Mouse (Mus musculus) gastrocnemius, postnatal 10 days (tissue): ENCODE measurements around the gene Tjp1. TPM values are rescaled to one million over a fixed set of nuclear protein-coding genes. Genes with fewer than 3 reads are reported as not detected.
A peak's percentile ranks its signal among the peaks of the same experiment; 100 is the strongest.

Experiments
- DNase-seq: peaks from one replicate; pipeline ENCODE4 v3.0.0; 2021; ENCODE audit warnings: mixed read lengths
- long read RNA-seq, 2 experiments: library from polyadenylated mRNA; stranded (forward); transcript quantifications; one replicate each; pipeline ENCODE4 v2.0.0; 2021
- total RNA-seq, 2 experiments: library from RNA; stranded (reverse); gene quantifications; 2 replicates each; pipeline ENCODE4 v1.2.3; 2021

Tjp1 gene
- total RNA-seq, result 10 to 100 TPM; 48.3 to 56.3 TPM
- long read RNA-seq, experiment 1, full-length matches to known transcripts, result 1 of 4 reads
- long read RNA-seq, experiment 1, partial matches to known transcripts, result 2 of 4 reads
- long read RNA-seq, experiment 1, other reads (novel, unspliced or antisense), result 1 of 4 reads
- long read RNA-seq, experiment 2, full-length matches to known transcripts, result 1 of 2 reads
- long read RNA-seq, experiment 2, partial matches to known transcripts, result 0 of 2 reads
- long read RNA-seq, experiment 2, other reads (novel, unspliced or antisense), result 1 of 2 reads

DNA sequence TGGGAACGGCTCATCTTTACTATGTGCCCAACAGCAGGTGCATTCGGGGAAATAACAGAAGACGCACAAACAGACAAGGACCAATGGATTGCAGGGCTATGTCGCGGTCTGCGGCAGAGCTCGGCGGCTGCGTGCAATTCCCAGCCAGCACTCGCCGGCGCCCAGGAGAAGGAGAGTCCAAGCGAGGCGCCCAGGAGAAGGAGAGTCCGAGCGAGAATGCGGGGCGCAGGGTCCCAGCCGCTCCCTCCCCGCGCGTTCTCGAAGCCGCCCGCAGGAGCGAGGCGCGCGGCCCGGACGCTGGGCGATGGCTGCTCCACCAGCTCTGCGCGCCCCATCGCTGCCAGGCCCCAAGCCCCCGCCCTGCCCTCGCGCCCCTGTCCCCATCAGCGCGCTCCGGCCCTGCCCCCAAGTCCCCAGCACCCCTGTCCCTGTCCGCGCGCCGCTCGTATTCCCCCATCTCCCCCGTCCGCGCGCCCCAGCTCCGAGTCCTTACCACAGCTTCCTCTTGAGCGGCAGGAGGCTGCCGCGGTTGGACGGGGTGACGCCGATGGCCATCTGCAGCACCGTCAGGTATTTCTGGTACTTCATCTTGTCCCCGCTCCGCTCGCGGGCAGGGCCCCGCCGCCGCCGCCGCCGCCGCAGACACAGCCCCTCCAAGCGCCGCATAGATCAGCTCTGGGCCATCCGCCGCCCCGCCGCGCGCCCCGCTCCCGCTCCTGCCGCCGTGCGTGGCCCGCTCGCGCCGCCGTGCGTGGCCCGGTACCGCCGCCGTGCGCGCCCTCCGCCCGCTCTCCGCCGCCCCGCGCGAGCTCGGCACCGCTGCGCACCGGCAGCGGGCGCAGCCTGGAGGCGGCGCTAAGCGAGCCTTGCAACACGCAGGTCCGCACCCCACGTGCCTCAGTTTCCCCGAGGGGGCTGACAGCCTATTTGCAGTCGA, at the start of gene Tjp1:
Tjp1 (minus strand) TSS at position 711 of the 937 bp plus-strand sequence.
- no peak for DNase-seq

DNA sequence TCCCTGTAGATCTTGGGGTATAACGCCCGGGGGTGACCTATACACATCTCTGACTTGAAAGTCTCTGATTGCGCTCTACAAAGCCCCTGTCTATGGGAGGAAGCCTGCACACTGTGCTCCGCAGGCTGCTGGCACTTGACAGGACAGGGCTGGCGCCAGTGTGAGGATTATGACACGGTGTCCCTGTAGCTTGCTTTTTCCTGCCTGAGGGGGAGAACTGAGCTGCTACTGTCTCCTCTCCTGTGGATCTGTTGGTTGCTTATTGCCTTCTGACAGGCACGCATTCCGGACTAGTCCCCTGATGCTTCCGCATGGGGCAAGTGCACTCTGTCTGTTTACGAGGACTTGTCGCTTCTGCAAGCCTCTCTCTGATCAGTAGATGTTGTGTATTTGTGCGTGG, 49.5 kb upstream of the Tjp1 start:
- no peak for DNase-seq

DNA sequence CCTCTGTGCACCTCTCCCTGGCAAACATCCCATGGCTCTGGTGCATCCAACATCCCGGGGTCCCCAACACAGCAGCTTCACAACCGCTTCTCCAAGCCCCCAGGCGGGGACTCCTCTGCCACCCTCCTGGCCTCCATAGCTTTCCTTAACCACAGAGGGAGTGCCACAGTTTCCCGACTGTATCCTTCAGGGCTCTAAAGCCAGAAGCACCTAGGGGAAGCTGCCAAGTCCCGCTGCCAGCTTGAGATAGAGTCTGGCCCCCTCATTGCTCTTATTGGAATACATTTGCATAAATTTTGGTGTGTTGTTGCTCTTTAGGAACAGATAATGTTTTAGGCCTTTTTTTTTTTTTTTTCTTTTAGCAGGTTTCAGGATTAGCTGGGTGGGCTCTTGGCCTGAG, 45.1 kb upstream of the Tjp1 start:
- no peak for DNase-seq

DNA sequence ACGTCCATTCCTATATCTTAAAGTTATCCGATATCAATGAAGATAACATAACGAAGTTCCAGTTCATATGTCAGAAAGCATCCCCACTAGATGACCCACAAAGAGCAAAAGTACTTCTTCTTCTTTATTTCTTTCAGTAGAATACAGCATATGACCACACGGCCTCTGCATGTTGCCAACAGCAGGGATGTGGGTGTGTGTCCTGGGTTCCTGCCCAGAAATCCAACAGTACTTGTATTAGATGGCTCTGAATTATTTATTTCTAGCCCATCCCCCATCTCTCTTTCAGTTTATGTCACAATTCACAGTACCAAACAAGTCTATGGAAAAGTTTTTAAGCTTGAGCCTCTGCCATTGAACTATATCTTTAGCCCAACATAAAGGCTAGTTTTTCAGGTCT, 43.1 kb upstream of the Tjp1 start:
- no peak for DNase-seq

DNA sequence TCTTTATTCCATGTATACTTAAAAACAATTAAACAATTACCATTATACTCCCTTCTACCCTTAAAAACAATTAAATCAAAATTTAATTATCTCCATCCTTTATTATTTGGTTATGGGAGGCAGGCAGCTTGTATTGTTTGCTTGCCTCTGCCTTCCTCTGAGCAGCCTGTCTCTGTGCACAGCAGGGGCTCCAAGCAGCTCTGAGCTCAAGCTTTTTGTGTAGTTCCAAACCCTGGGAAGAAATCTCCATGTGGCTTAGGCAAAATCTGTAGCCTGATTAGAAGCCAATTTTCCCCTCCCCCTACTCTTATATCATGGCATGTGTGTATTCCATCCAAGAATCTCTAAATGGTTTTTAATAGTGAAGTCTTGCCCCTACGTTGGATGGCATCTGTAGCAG, 28.4 kb upstream of the Tjp1 start:
- DNase-seq, result no peak

DNA sequence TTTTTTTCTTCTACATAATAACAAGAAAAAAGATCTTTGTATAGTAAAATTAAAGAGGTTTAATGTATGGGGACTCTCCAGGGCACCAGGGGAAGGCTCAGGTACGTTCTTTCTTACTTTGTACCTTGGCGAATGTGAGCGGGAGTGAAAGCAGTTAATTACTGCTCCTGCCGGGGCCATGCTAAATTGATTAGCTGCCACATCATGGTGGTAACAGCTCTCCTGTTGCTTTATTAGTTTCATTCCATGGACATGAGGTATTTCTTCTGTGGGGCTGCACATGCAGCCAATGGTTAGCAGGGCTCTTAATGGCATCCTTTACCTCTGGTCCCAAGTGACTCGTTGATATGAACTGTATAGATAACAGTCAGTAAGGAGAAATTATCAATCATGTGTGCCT, 18.2 kb upstream of the Tjp1 start:
- no peak for DNase-seq

DNA sequence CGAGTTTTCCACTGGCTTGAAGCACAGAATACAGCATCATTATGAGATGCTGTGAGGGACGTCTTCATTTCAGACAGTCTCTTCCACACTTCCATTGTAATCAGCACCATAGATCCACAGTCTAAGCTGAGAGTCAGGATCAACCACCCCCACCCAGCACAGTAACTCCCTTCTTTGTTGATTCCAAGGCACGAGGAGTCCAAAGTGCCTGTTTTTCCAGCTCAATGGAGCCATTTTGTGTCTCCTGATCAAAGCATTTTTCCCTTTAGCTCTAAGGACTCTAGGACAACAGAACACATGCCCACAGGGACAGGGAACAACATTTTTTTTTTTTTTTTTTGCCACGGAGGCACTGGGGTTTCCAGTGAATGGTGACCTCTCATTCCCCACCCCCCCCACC, 5.1 kb upstream of the Tjp1 start:
- no peak for DNase-seq

DNA sequence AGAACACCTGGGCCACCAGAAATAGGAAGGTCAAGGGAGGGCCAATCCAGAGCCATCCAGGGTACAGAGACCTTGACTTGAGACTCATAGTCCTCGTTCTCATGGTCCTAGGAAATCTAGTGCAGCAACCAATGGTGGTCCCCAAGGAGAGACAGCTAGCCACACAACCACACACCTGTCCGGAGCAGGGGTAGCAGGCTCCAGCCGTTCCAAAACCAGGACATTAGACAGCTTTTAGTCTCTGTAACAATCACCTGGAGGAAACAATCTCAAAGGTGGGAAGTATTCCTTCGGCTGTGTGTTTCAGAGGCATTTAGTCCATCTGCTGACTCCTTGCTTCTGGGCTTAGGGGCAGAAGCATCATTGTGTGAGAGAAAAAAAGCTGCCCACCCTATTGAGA, 4.5 kb downstream of the Tjp1 start:
- DNase-seq, result no peak

DNA sequence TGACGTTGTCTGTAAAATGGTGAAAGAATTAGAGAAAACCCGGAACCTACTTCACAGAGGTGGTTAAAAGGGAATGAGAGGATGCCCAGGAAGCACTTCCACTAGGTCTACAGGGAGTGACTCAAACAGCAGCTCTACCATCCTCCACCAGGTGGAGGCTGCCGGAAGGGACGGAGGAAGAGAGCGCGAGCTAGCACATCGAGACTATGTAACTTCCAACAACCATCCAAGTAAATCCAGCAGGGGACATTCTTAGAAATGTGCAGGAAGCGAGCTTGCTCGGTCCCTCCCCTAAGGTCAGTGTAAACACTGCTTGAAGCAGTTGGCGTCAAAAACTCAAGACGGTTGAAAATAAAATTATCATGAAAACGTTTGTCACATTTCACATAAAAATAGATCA, 5.1 kb downstream of the Tjp1 start:
- no peak for DNase-seq

DNA sequence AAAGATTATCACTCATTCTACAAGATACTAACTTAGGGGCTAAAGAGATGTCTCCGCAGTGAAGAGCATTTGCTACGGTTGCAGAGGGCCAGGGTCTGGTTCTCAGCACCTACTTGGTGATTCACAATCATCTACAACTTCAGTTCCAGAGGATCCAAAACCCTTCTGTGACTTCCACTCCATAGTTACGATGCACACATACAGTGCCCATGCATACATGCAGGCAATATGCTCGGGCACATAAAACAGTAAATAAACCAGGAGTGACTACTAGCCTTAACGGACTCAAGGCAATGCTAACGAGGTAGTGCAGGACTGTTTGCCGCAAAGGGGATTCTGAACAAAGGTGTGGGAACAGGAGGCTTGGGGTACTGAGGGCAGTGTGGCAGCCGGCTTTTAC, 7.0 kb downstream of the Tjp1 start:
- no peak for DNase-seq

DNA sequence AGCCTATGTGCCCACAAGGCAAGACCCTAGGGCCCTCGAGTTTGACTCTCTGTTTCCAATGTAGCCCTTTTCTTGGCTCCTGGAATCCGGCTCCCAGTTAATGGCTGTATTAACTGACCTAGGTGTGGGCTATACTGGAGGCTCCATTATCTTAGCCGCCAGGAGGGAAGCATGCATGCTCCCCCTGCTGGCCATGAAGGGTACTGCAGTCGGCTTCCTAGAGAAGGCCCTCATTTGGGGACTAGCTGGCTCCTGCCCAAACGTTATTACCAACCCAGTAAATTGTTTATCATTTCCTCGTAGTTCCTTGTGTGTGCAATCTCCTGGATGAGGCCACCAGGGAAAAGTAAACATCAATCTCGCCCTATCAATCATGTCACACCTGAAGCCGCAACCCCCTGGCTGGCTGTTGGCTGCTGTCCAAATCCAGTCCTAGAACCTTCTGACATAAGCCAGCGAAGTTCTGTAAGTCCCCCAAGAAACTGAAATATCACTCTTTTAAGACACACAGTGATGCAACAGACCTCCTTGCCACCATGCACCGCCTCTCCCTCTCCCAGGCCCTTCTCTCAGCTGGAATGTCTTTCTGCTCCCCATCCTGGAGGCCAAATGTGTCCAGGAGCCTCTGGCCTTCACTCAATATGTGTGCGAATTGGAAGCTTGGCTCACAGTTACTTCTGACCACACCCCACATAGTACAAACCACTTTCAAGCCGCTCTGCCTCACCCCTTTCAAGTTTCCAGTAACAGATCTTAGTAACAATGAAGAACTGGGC, 7.6 kb downstream of the Tjp1 start:
- peak; percentile 78 for DNase-seq

DNA sequence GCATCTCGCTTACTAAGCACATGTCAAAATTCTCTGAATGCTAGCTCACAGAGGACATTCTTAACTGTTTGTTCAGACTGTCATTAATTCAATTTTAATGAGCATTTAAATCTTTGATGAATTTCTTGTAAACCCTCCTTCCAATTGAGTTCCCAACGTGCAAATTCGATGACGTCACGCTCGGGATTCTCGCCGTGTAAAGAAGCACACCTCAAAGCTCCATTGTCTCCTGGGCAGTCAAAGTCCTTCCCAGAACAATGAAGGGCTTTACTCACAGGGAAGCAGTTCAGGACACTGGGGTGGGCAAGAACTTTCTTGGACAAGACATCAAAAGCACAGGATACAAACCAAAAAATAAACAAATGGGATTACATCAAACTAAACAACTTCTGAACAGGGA, 10.7 kb downstream of the Tjp1 start:
- DNase-seq, result no peak

DNA sequence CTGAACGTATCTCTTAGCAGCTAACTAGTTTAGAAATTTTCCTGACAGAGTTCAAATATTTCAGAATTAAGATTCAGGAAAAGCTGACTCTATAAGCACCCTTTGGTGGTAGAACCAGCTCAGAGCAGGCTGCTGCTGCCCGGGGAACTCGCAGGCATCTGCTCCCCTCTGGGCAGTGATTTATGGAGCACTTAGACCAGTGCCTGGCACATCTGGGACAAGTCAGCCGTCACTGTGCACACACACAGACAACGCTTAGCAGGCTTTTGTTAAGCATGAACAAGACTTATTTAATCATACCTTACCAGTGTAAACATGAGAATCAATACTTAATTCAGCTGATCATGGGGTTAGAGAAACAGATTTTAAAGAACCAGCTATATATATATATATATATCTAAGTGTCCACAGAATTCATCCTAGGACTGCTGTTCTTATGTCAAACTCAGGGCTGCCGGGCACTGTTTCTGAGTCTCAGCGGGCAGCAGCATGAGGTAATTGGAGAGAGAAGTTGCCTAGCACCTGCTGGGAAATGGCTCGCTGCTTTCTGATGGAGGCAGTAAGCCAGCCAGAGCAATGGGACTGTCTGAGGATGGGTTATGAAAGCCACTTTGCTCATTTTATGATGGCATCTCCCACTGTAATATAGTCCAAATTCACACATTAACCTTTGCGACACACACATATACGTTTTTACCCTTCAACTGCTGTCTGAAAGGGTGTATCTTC, 14.0 kb downstream of the Tjp1 start:
- no peak for DNase-seq

DNA sequence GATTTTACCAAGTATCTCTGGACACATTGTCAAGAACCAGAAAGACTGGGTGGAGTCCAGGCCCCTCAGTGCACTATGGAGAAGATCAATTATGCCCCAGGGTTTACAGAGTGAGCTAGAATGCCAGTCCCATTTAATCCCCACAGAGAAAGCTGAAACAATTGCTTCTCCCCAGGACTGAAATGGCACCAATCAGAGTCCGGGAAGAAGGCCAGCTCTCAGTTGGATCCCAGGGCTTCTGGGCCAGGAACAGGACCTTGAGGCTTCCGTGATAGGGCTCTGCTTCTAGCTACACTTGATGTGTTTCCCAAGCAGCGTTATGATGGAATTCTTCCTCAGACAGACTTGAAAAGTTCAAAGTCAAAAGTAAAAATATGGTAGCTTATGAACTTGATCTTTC, 18.2 kb downstream of the Tjp1 start:
- DNase-seq, result peak; percentile 35

DNA sequence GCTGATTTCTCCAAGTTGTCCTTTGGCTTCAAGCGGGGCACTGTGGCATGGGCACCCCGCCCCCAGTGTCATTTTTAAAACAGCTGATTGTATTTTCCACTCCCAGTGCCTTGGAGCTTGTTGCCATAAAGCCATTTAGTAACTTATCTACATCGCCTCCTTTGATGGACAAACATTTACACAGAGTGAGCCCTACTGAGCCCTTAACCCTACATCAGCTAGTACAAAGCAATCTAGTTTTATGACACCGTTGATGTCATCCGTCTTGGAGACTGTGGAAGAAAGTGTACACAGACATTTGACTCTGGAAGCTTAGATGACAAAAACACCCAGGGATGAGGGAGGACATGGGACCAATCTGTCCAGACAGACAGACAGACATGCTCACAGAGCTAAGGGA, 20.2 kb downstream of the Tjp1 start:
- DNase-seq, result no peak

DNA sequence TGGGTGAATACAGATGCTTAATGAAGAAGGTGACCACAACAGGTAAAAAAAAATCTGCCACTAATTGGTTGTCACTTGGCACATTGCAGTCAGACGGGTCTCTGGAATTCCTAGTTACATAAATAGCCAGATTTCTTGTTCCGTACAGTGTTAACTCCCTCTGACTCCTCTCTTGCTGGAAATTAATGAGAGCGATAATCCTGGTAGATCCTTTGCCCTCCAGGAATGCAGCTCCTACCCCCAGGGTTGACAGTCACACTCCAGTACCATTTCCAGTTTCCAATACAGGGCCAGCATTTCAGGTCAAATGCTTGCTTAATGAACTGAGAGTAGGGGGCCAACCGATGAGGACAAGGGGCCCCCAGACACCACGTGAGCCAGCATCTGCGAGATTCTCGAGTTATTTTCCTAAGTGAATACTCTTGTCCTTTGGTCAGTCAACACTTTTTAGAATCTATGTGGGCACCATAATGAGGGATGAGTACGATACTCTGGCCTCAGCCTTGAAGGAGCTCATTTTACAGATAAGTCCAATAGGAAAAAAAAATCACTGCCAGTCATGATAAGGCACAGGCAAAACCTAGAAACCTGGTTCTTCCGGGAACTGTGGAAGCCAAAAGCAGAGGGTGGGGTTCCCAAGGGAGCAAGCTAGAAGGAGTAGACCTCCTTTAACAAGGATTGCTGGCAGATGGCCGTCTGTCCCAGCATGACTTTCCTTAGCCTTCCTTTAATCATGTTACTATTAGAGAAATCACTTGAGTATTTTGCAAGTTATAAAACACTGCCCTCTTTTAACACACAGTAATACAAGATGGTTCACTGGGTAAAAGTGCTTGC, 24.9 kb downstream of the Tjp1 start:
- DNase-seq, result no peak

DNA sequence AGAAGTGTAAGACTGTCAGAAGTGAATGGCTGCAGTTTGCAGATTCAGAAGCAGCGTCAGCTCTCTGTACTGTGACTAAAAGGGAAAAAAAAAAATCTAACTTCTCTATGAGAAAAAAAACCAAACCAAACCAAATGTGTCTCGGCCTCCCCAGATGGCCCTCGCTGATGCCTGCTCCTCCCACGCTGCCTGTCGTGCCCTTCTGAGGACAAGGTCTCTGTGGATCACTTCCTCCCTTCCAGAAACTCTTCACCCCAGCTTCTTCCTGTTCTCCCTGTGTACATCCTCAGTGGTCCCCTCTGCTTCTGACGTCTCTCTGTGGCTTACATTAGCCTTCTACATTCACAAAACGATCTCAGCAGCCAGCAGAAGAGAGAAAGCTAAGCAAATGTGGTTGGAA, 26.8 kb downstream of the Tjp1 start:
- no peak for DNase-seq

DNA sequence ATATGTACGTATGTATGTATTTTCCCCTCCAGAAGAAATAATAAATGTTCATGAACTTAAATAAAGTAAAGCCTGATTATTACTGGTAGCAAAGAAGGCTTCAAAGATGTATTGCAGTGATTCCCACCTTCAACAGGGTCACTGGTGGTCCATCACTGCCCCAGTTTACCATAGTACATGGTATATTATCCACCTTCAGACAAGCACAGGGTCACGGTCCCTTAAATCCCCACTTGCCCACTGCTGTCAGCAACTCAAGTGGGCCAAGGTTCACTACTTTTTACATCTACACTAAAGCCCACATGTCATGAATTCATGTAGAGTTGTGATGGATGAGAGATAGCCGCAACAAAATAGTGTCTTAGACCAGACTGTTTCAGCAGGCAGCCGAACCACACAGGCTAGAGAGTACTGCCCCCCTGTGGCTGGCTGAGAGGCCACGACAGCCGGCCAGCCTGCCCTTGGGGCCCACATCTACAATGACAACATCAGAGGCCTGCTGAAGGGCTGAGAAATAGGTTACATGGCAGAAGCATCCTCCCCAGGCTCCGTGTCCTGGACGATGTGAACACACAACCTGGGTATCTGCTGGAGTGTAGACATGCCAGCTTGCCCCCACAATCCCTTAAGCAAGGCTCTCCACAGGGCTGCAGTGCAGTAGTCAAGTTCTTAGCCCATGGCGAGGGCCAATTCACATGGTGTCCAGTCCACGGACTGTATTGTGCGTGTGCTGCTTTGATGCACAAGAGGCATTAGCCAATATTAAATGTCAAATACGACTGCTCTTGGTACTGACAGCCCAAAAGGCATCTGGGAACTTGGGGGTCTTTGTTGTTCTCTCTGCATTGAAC, 29.6 kb downstream of the Tjp1 start:
- peak; percentile 81 for DNase-seq

DNA sequence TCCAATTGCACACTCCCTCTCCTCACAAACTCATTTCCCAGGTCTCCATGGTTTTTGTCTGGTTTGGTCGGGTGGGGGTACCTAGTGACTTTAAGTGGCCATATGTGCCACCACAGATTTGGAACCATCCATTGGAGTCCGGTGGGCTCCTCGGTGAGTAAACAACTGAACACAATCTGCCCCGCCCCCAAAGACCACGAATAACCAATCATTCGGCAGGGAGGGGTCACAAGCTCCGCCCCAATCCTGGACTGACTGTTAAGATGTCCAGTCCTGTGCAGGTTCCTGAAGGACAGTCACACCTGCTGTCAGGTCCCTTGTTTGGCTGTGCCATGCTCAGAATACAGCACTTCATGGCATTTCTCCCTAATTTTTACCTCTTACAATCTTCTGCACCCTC, 37.1 kb downstream of the Tjp1 start:
- DNase-seq, result no peak

DNA sequence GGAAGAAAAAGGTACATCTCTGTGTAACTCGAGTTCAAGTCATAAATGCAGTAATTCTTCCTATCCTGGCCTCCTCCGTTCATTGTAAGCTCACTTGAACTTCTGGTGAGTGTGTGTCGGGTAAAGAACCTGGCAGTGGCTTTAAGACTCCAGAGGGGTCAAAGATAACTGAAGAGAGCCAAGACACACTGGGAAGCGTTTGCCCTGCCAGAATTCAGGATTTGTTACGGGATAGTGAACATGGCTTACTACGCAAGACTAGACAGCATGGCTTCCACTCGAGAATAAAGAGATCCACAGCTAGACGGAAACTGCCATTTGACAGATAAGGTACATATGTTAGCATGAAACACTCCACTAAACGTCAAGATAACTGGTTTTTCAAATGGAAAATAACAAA, 37.8 kb downstream of the Tjp1 start:
- no peak for DNase-seq
